Mouse (Mus musculus) kidney, adult 2 months (tissue): ENCODE data around the gene Zfpm1.

Experiments used
- CTCF ChIP-seq: fragments of 200-500 bp; conservative IDR thresholded peaks from 2 replicates; pipeline ENCODE4 v1.5.1; 2011; ENCODE audit warnings: low read depth, mild to moderate bottlenecking, control low read depth, low read length, moderate library complexity, mixed read lengths; ENCODE audit not compliant: insufficient read depth, insufficient read length
- POLR2A ChIP-seq: fragments of 200-500 bp; IDR thresholded peaks from one replicate; pipeline ENCODE4 v1.6.1; 2011; ENCODE audit warnings: low read depth, low read length, control low read depth

- no peak for TF ChIP-seq CTCF
- no peak for TF ChIP-seq POLR2A
These were observed 9.1 kb downstream of the Zfpm1 start for GRCm38 (mm10) chr8:122291075-122291474.
